Comparison of ENCODE assay signal across 15 mouse cellular contexts in the genomic region with DNA sequence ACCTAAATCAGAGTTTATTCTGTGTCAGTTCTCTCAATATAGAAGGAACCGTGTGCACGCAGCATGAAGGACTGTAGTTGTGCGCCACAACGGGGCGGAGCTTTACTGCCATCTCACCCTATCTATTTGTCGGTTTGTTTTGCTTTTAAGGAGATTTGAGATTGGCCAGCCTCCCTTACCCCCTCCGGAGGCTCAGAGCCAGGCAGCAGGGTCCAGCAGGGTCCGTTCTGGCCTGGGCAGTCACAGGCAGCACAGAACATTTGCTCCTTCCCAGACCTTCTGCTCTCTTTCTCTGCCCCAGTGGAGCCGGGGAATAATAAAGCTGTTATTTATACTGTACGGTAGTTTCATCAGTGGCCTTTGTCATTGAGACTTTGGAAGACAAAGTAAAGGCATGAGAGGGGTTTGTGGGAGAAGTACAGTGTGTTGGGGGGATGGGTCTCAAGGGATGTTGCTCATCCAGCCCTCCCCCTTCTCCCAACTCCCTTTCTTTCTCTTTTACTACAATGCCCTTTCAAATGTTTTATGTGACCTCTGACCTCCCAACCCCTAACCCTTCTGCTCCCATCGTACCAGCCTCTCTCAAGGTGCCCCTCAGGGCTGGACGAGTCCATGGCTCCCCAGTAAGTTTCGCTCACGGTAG.
DNase-seq lines count a peak whose midpoint lies in the region; ATAC-seq lines count a peak whose summit lies in the region.
"Had no signal": no experiment of that assay in that cellular context is flagged by ENCODE, and none has a peak within 500 bp of the region (broad histone marks: within the 10 kb centered on the region; RNA-seq: fewer than 3 reads in every experiment).

No protein-coding gene starts in this region.

- 18% methylated on average over 14 of the region's 14 CpGs for WGBS in midbrain, embryonic 11.5 days
- WGBS in midbrain, embryonic 14.5 days: 24% methylated on average over 14 of the region's 14 CpGs
- 21% methylated on average over 14 of the region's 14 CpGs for WGBS in hindbrain, embryonic 15.5 days

- peaks cover 6% of the 10 kb centered on the region; the same call in 1 of the 2 replicates for H3K4me1 ChIP-seq in midbrain, embryonic 11.5 days (ENCODE audit: control insufficient read depth, insufficient read depth, low read length)
- no peaks in the 10 kb centered on the region for H3K4me1 ChIP-seq in midbrain, embryonic 14.5 days (ENCODE audit: control insufficient read depth, insufficient read depth, low read length)
- H3K4me1 ChIP-seq in hindbrain, embryonic 15.5 days (replicated peaks): peaks cover 7% of the 10 kb centered on the region; the same call in 1 of the 2 replicates

- H3K36me3 ChIP-seq in midbrain, embryonic 11.5 days (ENCODE audit: control insufficient read depth, insufficient read depth, low read length): no peaks in the 10 kb centered on the region
- H3K36me3 ChIP-seq in midbrain, embryonic 14.5 days (ENCODE audit: control insufficient read depth, insufficient read depth, low read length): no peaks in the 10 kb centered on the region
- H3K36me3 ChIP-seq in hindbrain, embryonic 15.5 days: no peaks in the 10 kb centered on the region
- H3K36me3 ChIP-seq: heart, embryonic 13.5 days; limb, embryonic 13.5 days had no signal

- no peak overlapping the region; the same call in 1 of the 2 replicates for H3K4me2 ChIP-seq in midbrain, embryonic 11.5 days
- no peak overlapping the region for H3K4me2 ChIP-seq in midbrain, embryonic 14.5 days (ENCODE audit: low read length)
- peak overlapping the region; percentile 16 for H3K4me2 ChIP-seq in hindbrain, embryonic 15.5 days
- H3K4me2 ChIP-seq: heart, embryonic 13.5 days; limb, embryonic 13.5 days had no signal

- peaks cover 2% of the 10 kb centered on the region; the same call in 1 of the 2 replicates for H3K27me3 ChIP-seq in midbrain, embryonic 11.5 days (ENCODE audit: control insufficient read depth, insufficient read depth, low read length)
- H3K27me3 ChIP-seq in midbrain, embryonic 14.5 days (ENCODE audit: control insufficient read depth, insufficient read depth, low read length): peaks cover 4% of the 10 kb centered on the region; the same call in 1 of the 2 replicates
- peaks cover 11% of the 10 kb centered on the region for H3K27me3 ChIP-seq in hindbrain, embryonic 15.5 days

- no peaks in the 10 kb centered on the region for H3K9me3 ChIP-seq in midbrain, embryonic 11.5 days (ENCODE audit: control insufficient read depth, low read length)
- no peaks in the 10 kb centered on the region for H3K9me3 ChIP-seq in midbrain, embryonic 14.5 days (ENCODE audit: control insufficient read depth, low read length)
- no peaks in the 10 kb centered on the region for H3K9me3 ChIP-seq in hindbrain, embryonic 15.5 days
- H3K9me3 ChIP-seq: heart, embryonic 13.5 days; limb, embryonic 13.5 days had no signal

- 0 out of 2 replicates have a peak, but pooled peaks have one; percentile 38 for ATAC-seq in midbrain, embryonic 11.5 days (ENCODE audit: low FRiP score)
- no peak for ATAC-seq in midbrain, embryonic 14.5 days (ENCODE audit: low FRiP score, low TSS enrichment)
- 0 out of 2 replicates have a peak, but pooled peaks have one; percentile 51 for ATAC-seq in hindbrain, embryonic 15.5 days (ENCODE audit: low FRiP score, low read depth)

- peak; percentile 40 for DNase-seq in embryo, embryonic 10 days (ENCODE audit: low spot score)
- no peak for DNase-seq in embryo, embryonic 10.5 days (ENCODE audit: low spot score)
- DNase-seq in midbrain, embryonic 11.5 days (ENCODE audit: low spot score, missing footprints): peak; percentile 88
- no peak for DNase-seq in midbrain, embryonic 14.5 days
- DNase-seq in frontal cortex, postnatal 36 days (ENCODE audit: low spot score in 2 of 2): no peak
- DNase-seq in thymus, postnatal 14 days: no peak
- no peak for DNase-seq in lung, postnatal 36 days
- DNase-seq: gastrocnemius, postnatal 10 days; lung, adult 18-20 months; right cerebral cortex, postnatal 14 days; thymus, adult 2 months had no signal

- H3K9ac ChIP-seq in midbrain, embryonic 11.5 days (ENCODE audit: low read length): no peak overlapping the region
- no peak overlapping the region for H3K9ac ChIP-seq in midbrain, embryonic 14.5 days (replicated peaks; ENCODE audit: low read length)
- H3K9ac ChIP-seq in hindbrain, embryonic 15.5 days: no peak overlapping the region
- H3K9ac ChIP-seq: heart, embryonic 13.5 days; limb, embryonic 13.5 days had no signal

- no peak overlapping the region for H3K4me3 ChIP-seq in midbrain, embryonic 11.5 days (ENCODE audit: low read depth, low read length)
- no peak overlapping the region for H3K4me3 ChIP-seq in midbrain, embryonic 14.5 days (replicated peaks; ENCODE audit: low read depth, low read length)
- no peak overlapping the region for H3K4me3 ChIP-seq in hindbrain, embryonic 15.5 days
- H3K4me3 ChIP-seq: heart, embryonic 13.5 days; limb, embryonic 13.5 days had no signal

- H3K27ac ChIP-seq in midbrain, embryonic 11.5 days (ENCODE audit: low read depth, low read length): no peak overlapping the region
- H3K27ac ChIP-seq in midbrain, embryonic 14.5 days (replicated peaks; ENCODE audit: low read depth, low read length): no peak overlapping the region
- H3K27ac ChIP-seq in hindbrain, embryonic 15.5 days (replicated peaks): no peak overlapping the region
- H3K27ac ChIP-seq: heart, embryonic 13.5 days; kidney, postnatal 0 days; limb, embryonic 13.5 days had no signal

Comparison
In these comparisons a context has a peak if more than half of its experiments do, and no peak if none do; other contexts are left out.
1. DNase-seq: peak in embryo, embryonic 10 days (single experiment) and midbrain, embryonic 11.5 days (single experiment); none in embryo, embryonic 10.5 days (single experiment), midbrain, embryonic 14.5 days (single experiment), frontal cortex, postnatal 36 days (0 of 2), thymus, postnatal 14 days (single experiment) and lung, postnatal 36 days (single experiment).